Mouse (Mus musculus) kidney, embryonic 14.5 days (tissue): ENCODE measurements at regions not wholly inside any gene's neighbourhood (a gene's known extent, or its start where the extent isn't known, plus 50 kb on each side); places are given as distances from the start of the nearest gene placed in this dataset.

ENCODE experiments used
- ATAC-seq: fragments of 200-750 bp; cut with Nextera tagmentation; 2 replicates; pipeline ENCODE4 v1.8.0; 2017; ENCODE audit warnings: moderate number of reproducible peaks, mild to moderate bottlenecking, moderate TSS enrichment, moderate library complexity; ENCODE audit not compliant: low FRiP score, low TSS enrichment
- H3K27ac ChIP-seq: fragments of 300-500 bp; sonication (generic); 2 replicates; pipeline ENCODE4 v1.5.1; 2014; ENCODE audit warnings: low read depth, mild to moderate bottlenecking, low read length, moderate library complexity, mixed read lengths
- H3K27me3 ChIP-seq: fragments of 300-500 bp; sonication (generic); 2 replicates; pipeline ENCODE4 v1.6.1; 2014; ENCODE audit warnings: mild to moderate bottlenecking, low read length; ENCODE audit not compliant: control insufficient read depth, insufficient read depth
- H3K36me3 ChIP-seq: fragments of 300-500 bp; sonication (generic); 2 replicates; pipeline ENCODE4 v1.6.1; 2014; ENCODE audit warnings: low read length, mixed read lengths; ENCODE audit not compliant: control insufficient read depth, insufficient read depth
- H3K4me1 ChIP-seq: fragments of 300-500 bp; sonication (generic); 2 replicates; pipeline ENCODE4 v1.6.1; 2014; ENCODE audit warnings: low read length, mixed read lengths; ENCODE audit not compliant: control insufficient read depth, insufficient read depth
- H3K4me2 ChIP-seq: fragments of 300-500 bp; sonication (generic); replicated peaks from 2 replicates; pipeline ENCODE4 v1.6.1; 2014; ENCODE audit warnings: low read depth, mild to moderate bottlenecking, low read length
- H3K4me3 ChIP-seq: fragments of 300-500 bp; sonication (generic); 2 replicates; pipeline ENCODE4 v1.5.1; 2014; ENCODE audit warnings: mild to moderate bottlenecking, low read length
- H3K9ac ChIP-seq: fragments of 300-500 bp; sonication (generic); 2 replicates; pipeline ENCODE4 v1.6.1; 2014; ENCODE audit warnings: low read depth, mild to moderate bottlenecking, low read length, moderate library complexity
- H3K9me3 ChIP-seq: fragments of 300-500 bp; sonication (generic); 2 replicates; pipeline ENCODE4 v1.6.1; 2016; ENCODE audit warnings: low read length; ENCODE audit not compliant: control insufficient read depth
- WGBS: fragments of 180-500 bp; shearing (Covaris S2); extraction: QIAGEN DNeasy Blood & Tissue Kit; methylation state at CpG from one replicate; pipeline ENCODE4 v1.1.7; 2014; 5-methylcytosine and 5-hydroxymethylcytosine counted together

- no peaks in the 10 kb centered on the region for H3K27me3 ChIP-seq
- no peak overlapping the region for H3K9ac ChIP-seq
- H3K4me2 ChIP-seq, result no peak overlapping the region
- ATAC-seq, result no peak
- no peaks in the 10 kb centered on the region for H3K4me1 ChIP-seq
- WGBS, result 86% methylated on average over 7 of the region's 7 CpGs
- H3K9me3 ChIP-seq, result no peaks in the 10 kb centered on the region
- H3K27ac ChIP-seq, result no peak overlapping the region
- H3K4me3 ChIP-seq, result no peak overlapping the region
- H3K36me3 ChIP-seq, result no peaks in the 10 kb centered on the region
These were observed 57.5 kb upstream of the 4930583I09Rik start for GRCm38 (mm10) chr17:64893182-64893902.
